Mouse (Mus musculus): ENCODE data around the gene Krtap13-1. TPM values are rescaled to one million over a fixed set of nuclear protein-coding genes. Genes with fewer than 3 reads are reported as not detected.

The Krtap13-1 gene
- not detected for polyA plus RNA-seq (2014; fragmentation: Illumina TruSeq; extraction: RNeasy Lipid Tissue Mini Kit (QIAGEN cat#74804); ENCODE audit: low read depth, low replicate concordance)

DNA sequence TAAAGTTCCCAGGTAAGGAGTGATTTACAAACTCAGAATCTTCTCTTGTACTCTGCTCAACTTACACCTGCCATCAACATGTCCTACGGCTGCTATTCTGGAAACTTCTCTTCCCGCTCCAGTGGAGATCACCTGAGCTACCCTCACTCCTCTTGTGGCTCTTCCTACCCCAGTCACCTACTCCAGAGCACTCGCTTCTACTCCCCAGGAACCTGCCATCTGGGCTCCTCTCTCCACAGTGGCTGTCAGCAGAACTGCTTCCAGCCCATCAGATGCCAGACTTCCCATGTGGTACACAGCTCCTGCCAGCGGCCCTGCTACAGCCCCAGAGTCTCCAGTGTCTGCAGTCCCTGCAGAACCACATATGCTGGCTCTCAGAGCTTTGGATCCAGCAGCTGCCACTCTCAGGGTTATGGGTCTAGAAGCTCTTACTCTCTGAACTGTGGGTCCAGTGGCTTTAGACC lies at the start of gene Krtap13-1:
TSS of gene Krtap13-1 (plus strand) at position 51 of the 464 bp plus-strand sequence.

GRCm38 (mm10) chr16:88707496-88708012 lies 21.1 kb upstream of the Krtap13-1 start, which contains the start of gene 2310061N02Rik:
TSS of gene 2310061N02Rik (minus strand) at chr16:88707962.

DNA sequence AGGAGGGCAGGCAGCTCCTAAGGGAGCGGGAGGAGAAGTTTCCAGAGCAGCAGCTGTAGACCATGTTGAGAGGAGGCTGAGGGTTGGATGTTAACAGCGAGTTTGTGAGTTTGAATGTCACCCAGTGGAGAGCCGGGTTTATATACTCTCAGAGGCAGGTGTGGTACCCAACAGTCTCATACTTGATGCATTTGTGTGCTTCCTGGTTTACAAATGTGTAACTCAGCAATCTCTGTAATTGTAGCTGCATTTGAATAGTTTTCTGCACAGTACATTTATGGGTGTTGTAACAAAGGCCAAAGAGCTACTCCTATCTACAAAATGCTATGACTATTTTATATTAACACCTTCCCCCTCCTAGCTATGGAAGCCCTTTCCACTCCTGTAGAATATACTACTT lies 22.9 kb downstream of the Krtap13-1 start, which contains the start of gene Krtap13:
TSS of gene Krtap13 (minus strand) at position 101 of the 400 bp plus-strand sequence.

DNA sequence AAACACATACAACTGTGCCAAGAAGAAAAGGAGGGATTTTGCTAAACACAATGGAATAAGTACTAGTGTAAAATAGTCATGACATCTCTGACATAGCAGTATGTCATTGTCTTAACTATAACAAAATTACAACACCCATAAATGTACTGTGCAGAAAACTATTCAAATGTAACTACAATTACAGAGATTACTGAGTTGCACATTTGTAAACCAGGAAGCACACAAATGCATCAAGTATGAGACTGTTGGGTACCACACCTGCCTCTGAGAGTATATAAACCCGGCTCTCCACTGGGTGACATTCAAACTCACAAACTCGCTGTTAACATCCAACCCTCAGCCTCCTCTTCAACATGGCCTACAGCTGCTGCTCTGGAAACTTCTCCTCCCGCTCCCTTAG lies 29.9 kb downstream of the Krtap13-1 start, which contains the start of gene 2310034C09Rik:
TSS of gene 2310034C09Rik (plus strand) at position 301 of the 400 bp plus-strand sequence.

GRCm38 (mm10) chr16:88774106-88774505 lies 45.4 kb downstream of the Krtap13-1 start, which contains the start of gene 2310057N15Rik:
TSS of gene 2310057N15Rik (minus strand) at chr16:88774206.

GRCm38 (mm10) chr16:88777596-88777995 lies 48.9 kb downstream of the Krtap13-1 start, which contains the start of gene Gm5965:
TSS of gene Gm5965 (plus strand) at chr16:88777896.

Other genes starting within 250 kb of the Krtap13-1 start
- gene Cldn17, start 221.9 kb upstream of the Krtap13-1 start, polyA plus RNA-seq (2014; fragmentation: Illumina TruSeq; extraction: RNeasy Lipid Tissue Mini Kit (QIAGEN cat#74804); ENCODE audit: low read depth, low replicate concordance): not detected
- gene Cldn8, start 165.7 kb upstream of the Krtap13-1 start, polyA plus RNA-seq (2014; fragmentation: Illumina TruSeq; extraction: RNeasy Lipid Tissue Mini Kit (QIAGEN cat#74804); ENCODE audit: low read depth, low replicate concordance): 0.25 TPM
- gene Krtap24-1, start 116.6 kb upstream of the Krtap13-1 start, polyA plus RNA-seq (2014; fragmentation: Illumina TruSeq; extraction: RNeasy Lipid Tissue Mini Kit (QIAGEN cat#74804); ENCODE audit: low read depth, low replicate concordance): 0.29 TPM
- gene 2310079G19Rik, start 101.2 kb upstream of the Krtap13-1 start, polyA plus RNA-seq (2014; fragmentation: Illumina TruSeq; extraction: RNeasy Lipid Tissue Mini Kit (QIAGEN cat#74804); ENCODE audit: low read depth, low replicate concordance): not detected
- not detected for gene Krtap26-1, start 81.1 kb upstream of the Krtap13-1 start, polyA plus RNA-seq (2014; fragmentation: Illumina TruSeq; extraction: RNeasy Lipid Tissue Mini Kit (QIAGEN cat#74804); ENCODE audit: low read depth, low replicate concordance)
- gene Krtap27-1, start 57.2 kb upstream of the Krtap13-1 start, polyA plus RNA-seq (2014; fragmentation: Illumina TruSeq; extraction: RNeasy Lipid Tissue Mini Kit (QIAGEN cat#74804); ENCODE audit: low read depth, low replicate concordance): not detected
- gene 2310061N02Rik, start 20.9 kb upstream of the Krtap13-1 start, polyA plus RNA-seq (2014; fragmentation: Illumina TruSeq; extraction: RNeasy Lipid Tissue Mini Kit (QIAGEN cat#74804); ENCODE audit: low read depth, low replicate concordance): not detected
- not detected for gene Krtap13, start 22.8 kb downstream of the Krtap13-1 start, polyA plus RNA-seq (2014; fragmentation: Illumina TruSeq; extraction: RNeasy Lipid Tissue Mini Kit (QIAGEN cat#74804); ENCODE audit: low read depth, low replicate concordance)
- not detected for gene 2310034C09Rik, start 30.0 kb downstream of the Krtap13-1 start, polyA plus RNA-seq (2014; fragmentation: Illumina TruSeq; extraction: RNeasy Lipid Tissue Mini Kit (QIAGEN cat#74804); ENCODE audit: low read depth, low replicate concordance)
- gene 2310057N15Rik, start 45.3 kb downstream of the Krtap13-1 start, polyA plus RNA-seq (2014; fragmentation: Illumina TruSeq; extraction: RNeasy Lipid Tissue Mini Kit (QIAGEN cat#74804); ENCODE audit: low read depth, low replicate concordance): not detected
- not detected for gene Gm5965, start 49.0 kb downstream of the Krtap13-1 start, polyA plus RNA-seq (2014; fragmentation: Illumina TruSeq; extraction: RNeasy Lipid Tissue Mini Kit (QIAGEN cat#74804); ENCODE audit: low read depth, low replicate concordance)
- not detected for gene Gm20741, start 83.4 kb downstream of the Krtap13-1 start, polyA plus RNA-seq (2014; fragmentation: Illumina TruSeq; extraction: RNeasy Lipid Tissue Mini Kit (QIAGEN cat#74804); ENCODE audit: low read depth, low replicate concordance)
- not detected for gene Krtap15, start 91.4 kb downstream of the Krtap13-1 start, polyA plus RNA-seq (2014; fragmentation: Illumina TruSeq; extraction: RNeasy Lipid Tissue Mini Kit (QIAGEN cat#74804); ENCODE audit: low read depth, low replicate concordance)
- gene Krtap14, start 97.3 kb downstream of the Krtap13-1 start, polyA plus RNA-seq (2014; fragmentation: Illumina TruSeq; extraction: RNeasy Lipid Tissue Mini Kit (QIAGEN cat#74804); ENCODE audit: low read depth, low replicate concordance): not detected
- gene Krtap19-1, start 140.5 kb downstream of the Krtap13-1 start, polyA plus RNA-seq (2014; fragmentation: Illumina TruSeq; extraction: RNeasy Lipid Tissue Mini Kit (QIAGEN cat#74804); ENCODE audit: low read depth, low replicate concordance): not detected
- not detected for gene Krtap19-2, start 145.4 kb downstream of the Krtap13-1 start, polyA plus RNA-seq (2014; fragmentation: Illumina TruSeq; extraction: RNeasy Lipid Tissue Mini Kit (QIAGEN cat#74804); ENCODE audit: low read depth, low replicate concordance)
- gene Krtap19-3, start 149.2 kb downstream of the Krtap13-1 start, polyA plus RNA-seq (2014; fragmentation: Illumina TruSeq; extraction: RNeasy Lipid Tissue Mini Kit (QIAGEN cat#74804); ENCODE audit: low read depth, low replicate concordance): not detected
- gene Krtap19-4, start 156.2 kb downstream of the Krtap13-1 start, polyA plus RNA-seq (2014; fragmentation: Illumina TruSeq; extraction: RNeasy Lipid Tissue Mini Kit (QIAGEN cat#74804); ENCODE audit: low read depth, low replicate concordance): not detected
- not detected for gene Krtap19-5, start 167.6 kb downstream of the Krtap13-1 start, polyA plus RNA-seq (2014; fragmentation: Illumina TruSeq; extraction: RNeasy Lipid Tissue Mini Kit (QIAGEN cat#74804); ENCODE audit: low read depth, low replicate concordance)
- not detected for gene Krtap19-9b, start 203.4 kb downstream of the Krtap13-1 start, polyA plus RNA-seq (2014; fragmentation: Illumina TruSeq; extraction: RNeasy Lipid Tissue Mini Kit (QIAGEN cat#74804); ENCODE audit: low read depth, low replicate concordance)
- gene Krtap16-3, start 234.0 kb downstream of the Krtap13-1 start, polyA plus RNA-seq (2014; fragmentation: Illumina TruSeq; extraction: RNeasy Lipid Tissue Mini Kit (QIAGEN cat#74804); ENCODE audit: low read depth, low replicate concordance): not detected